In genomic region chr11:89002621-89003020, GRCm38 (mm10) we compare ENCODE assay signal across 14 mouse cellular contexts. TPM values are rescaled to one million over a fixed set of nuclear protein-coding genes. Genes with fewer than 3 reads are reported as not detected.
DNase-seq lines count a peak whose midpoint lies in the region; ATAC-seq and TF ChIP-seq lines count a peak whose summit lies in the region.
"Had no signal": no experiment of that assay in that cellular context is flagged by ENCODE, and none has a peak within 500 bp of the region (broad histone marks: within the 10 kb centered on the region; RNA-seq: fewer than 3 reads in every experiment).

No protein-coding gene starts in this region.

- peak overlapping the region; percentile 52; the same call in 1 of the 2 replicates for H3K9ac ChIP-seq in heart, embryonic 13.5 days
- H3K9ac ChIP-seq in lung, embryonic 15.5 days: no peak overlapping the region
- H3K9ac ChIP-seq in liver, postnatal 0 days (replicated peaks): peak overlapping the region; percentile 58
- H3K9ac ChIP-seq: midbrain, embryonic 15.5 days had no signal

- DNase-seq in heart, adult 8-10 months (ENCODE audit: low spot score): no peak
- no peak for DNase-seq in lung, postnatal 4 days
- no peak for DNase-seq in liver, postnatal 0 days
- DNase-seq in left cerebral cortex, postnatal 10 days (ENCODE audit: extremely low spot score in 1 of 2, low spot score in 2 of 2): no peak
- no peak for DNase-seq in cerebellum, adult 18-20 months
- DNase-seq: cerebellum, postnatal 25 days had no signal

- H3K27me3 ChIP-seq in heart, embryonic 13.5 days (replicated peaks): no peaks in the 10 kb centered on the region
- H3K27me3 ChIP-seq in lung, embryonic 15.5 days: no peaks in the 10 kb centered on the region
- H3K27me3 ChIP-seq in liver, postnatal 0 days (ENCODE audit: insufficient read depth, low read length): no peaks in the 10 kb centered on the region
- H3K27me3 ChIP-seq: Patski had no signal

- intact Hi-C loops in left cerebral cortex, postnatal 10 days (cut with DNase I): no loop called here

- H3K36me3 ChIP-seq in heart, embryonic 13.5 days: peaks cover 26% of the 10 kb centered on the region
- H3K36me3 ChIP-seq in lung, embryonic 15.5 days: peaks cover 8% of the 10 kb centered on the region; the same call in 1 of the 2 replicates
- H3K36me3 ChIP-seq in liver, postnatal 0 days (replicated peaks; ENCODE audit: insufficient read depth, low read length): peaks cover 45% of the 10 kb centered on the region
- H3K36me3 ChIP-seq: midbrain, embryonic 15.5 days had no signal

- TF ChIP-seq EP300 in liver, postnatal 0 days (IDR thresholded peaks at IDR 0.05; ENCODE audit: low read depth): no peak

- WGBS in heart, embryonic 13.5 days: 77% methylated on average over 5 of the region's 5 CpGs
- 32% methylated on average over 5 of the region's 5 CpGs for WGBS in lung, embryonic 15.5 days
- 56% methylated on average over 5 of the region's 5 CpGs for WGBS in liver, postnatal 0 days (ENCODE audit: insufficient replicate concordance)

- no peaks in the 10 kb centered on the region for H3K9me3 ChIP-seq in heart, embryonic 13.5 days
- no peaks in the 10 kb centered on the region for H3K9me3 ChIP-seq in lung, embryonic 15.5 days
- H3K9me3 ChIP-seq in liver, postnatal 0 days (ENCODE audit: low read length): no peaks in the 10 kb centered on the region
- H3K9me3 ChIP-seq: midbrain, embryonic 15.5 days had no signal

- H3K4me1 ChIP-seq in heart, embryonic 13.5 days: peaks cover 48% of the 10 kb centered on the region
- peaks cover 27% of the 10 kb centered on the region for H3K4me1 ChIP-seq in lung, embryonic 15.5 days
- H3K4me1 ChIP-seq in brown adipose tissue, adult 24 weeks (ENCODE audit: control insufficient read depth, insufficient read depth, insufficient read length, low read length): peaks cover 22% of the 10 kb centered on the region
- peaks cover 44% of the 10 kb centered on the region for H3K4me1 ChIP-seq in liver, postnatal 0 days (ENCODE audit: insufficient read depth)

- TF ChIP-seq CTCF in liver, postnatal 0 days (IDR thresholded peaks at IDR 0.05; ENCODE audit: low read depth): no peak

- ATAC-seq in heart, embryonic 13.5 days (ENCODE audit: extremely low read depth, insufficient number of reproducible peaks, low FRiP score, low TSS enrichment): no peak
- ATAC-seq in lung, embryonic 15.5 days (ENCODE audit: borderline replicate concordance, extremely low read depth, low FRiP score, low TSS enrichment): no peak
- no peak for ATAC-seq in liver, postnatal 0 days
- ATAC-seq: midbrain, embryonic 15.5 days; Patski had no signal

- no peak overlapping the region for H3K27ac ChIP-seq in heart, embryonic 13.5 days (replicated peaks)
- peak overlapping the region; percentile 41 for H3K27ac ChIP-seq in lung, embryonic 15.5 days
- H3K27ac ChIP-seq in brown adipose tissue, adult 24 weeks (replicated peaks; ENCODE audit: low read depth, low read length): peak overlapping the region; percentile 83
- peak overlapping the region; percentile 87 for H3K27ac ChIP-seq in liver, postnatal 0 days (ENCODE audit: low read depth)
- H3K27ac ChIP-seq: midbrain, embryonic 15.5 days had no signal

- H3K4me2 ChIP-seq in heart, embryonic 13.5 days: peak overlapping the region; percentile 55
- peak overlapping the region; percentile 39 for H3K4me2 ChIP-seq in lung, embryonic 15.5 days
- H3K4me2 ChIP-seq in liver, postnatal 0 days (ENCODE audit: low read depth, low read length): peak overlapping the region; percentile 79
- H3K4me2 ChIP-seq: midbrain, embryonic 15.5 days had no signal

- peak overlapping the region; percentile 14 for H3K4me3 ChIP-seq in heart, embryonic 13.5 days
- peak overlapping the region; percentile 1; the same call in 1 of the 2 replicates for H3K4me3 ChIP-seq in lung, embryonic 15.5 days
- peak overlapping the region; percentile 58 for H3K4me3 ChIP-seq in brown adipose tissue, adult 24 weeks (ENCODE audit: insufficient read depth, low read depth, low read length)
- peak overlapping the region; percentile 98 for H3K4me3 ChIP-seq in liver, postnatal 0 days (ENCODE audit: low read depth, low read length)
- H3K4me3 ChIP-seq: midbrain, embryonic 15.5 days had no signal

RNA-seq across cellular contexts. Expression of gene Trim25, which starts 3.4 kb away (rescaled TPM):
- 14.1 and 14.8 TPM in 2 replicates for polyA plus RNA-seq in heart, embryonic 13.5 days (2015; fragmentation: Nextera tagmentation; extraction: Ambion mirVana)
- 10 to 100 TPM; 16.8 to 21.3 (median 17.1) TPM for total RNA-seq in heart, adult 8-10 months (2022)
- polyA plus RNA-seq in lung, embryonic 15.5 days (2015; fragmentation: Nextera tagmentation; extraction: Ambion mirVana): 23.1 and 25.9 TPM in 2 replicates
- polyA plus RNA-seq in brown adipose tissue, adult 24 weeks (2012; ENCODE audit: insufficient read depth, insufficient read length, missing spikeins): 7.9 and 8.6 TPM in 2 replicates
- polyA plus RNA-seq in liver, postnatal 0 days (2015; fragmentation: Nextera tagmentation; extraction: Ambion mirVana): 20.4 and 20.6 TPM in 2 replicates
- 1 to 10 TPM; 6.0 to 6.3 TPM for total RNA-seq in left cerebral cortex, postnatal 10 days (2021)

RNA-seq across cellular contexts. Expression of gene Coil, which starts 32.6 kb away (rescaled TPM):
- 9.9 and 10.1 TPM in 2 replicates for polyA plus RNA-seq in heart, embryonic 13.5 days (2015; fragmentation: Nextera tagmentation; extraction: Ambion mirVana)
- 1 to 10 TPM; 4.2 to 5.4 (median 4.8) TPM for total RNA-seq in heart, adult 8-10 months (2022)
- 16.0 and 16.9 TPM in 2 replicates for polyA plus RNA-seq in lung, embryonic 15.5 days (2015; fragmentation: Nextera tagmentation; extraction: Ambion mirVana)
- 2.4 and 3.0 TPM in 2 replicates for polyA plus RNA-seq in brown adipose tissue, adult 24 weeks (2012; ENCODE audit: insufficient read depth, insufficient read length, missing spikeins)
- 2.6 and 2.7 TPM in 2 replicates for polyA plus RNA-seq in liver, postnatal 0 days (2015; fragmentation: Nextera tagmentation; extraction: Ambion mirVana)
- total RNA-seq in left cerebral cortex, postnatal 10 days (2021): 10 to 100 TPM; 21.0 to 21.3 TPM

RNA-seq across cellular contexts. Expression of gene Elobl, which starts 35.9 kb away (rescaled TPM):
- polyA plus RNA-seq in heart, embryonic 13.5 days (2015; fragmentation: Nextera tagmentation; extraction: Ambion mirVana): not detected in 2 replicates
- total RNA-seq in heart, adult 8-10 months (2022): not detected
- polyA plus RNA-seq in lung, embryonic 15.5 days (2015; fragmentation: Nextera tagmentation; extraction: Ambion mirVana): not detected in 2 replicates
- not detected in 2 replicates for polyA plus RNA-seq in brown adipose tissue, adult 24 weeks (2012; ENCODE audit: insufficient read depth, insufficient read length, missing spikeins)
- not detected in 2 replicates for polyA plus RNA-seq in liver, postnatal 0 days (2015; fragmentation: Nextera tagmentation; extraction: Ambion mirVana)
- total RNA-seq in left cerebral cortex, postnatal 10 days (2021): not detected
- total RNA-seq: left cerebral cortex, adult 8-10 months had no signal
- polyA plus RNA-seq: forebrain, embryonic 11.5 days; hindbrain, embryonic 11.5 days; midbrain, embryonic 15.5 days had no signal

RNA-seq across cellular contexts. Expression of gene Scpep1, which starts 47.4 kb away (rescaled TPM):
- 44.6 and 49.1 TPM in 2 replicates for polyA plus RNA-seq in heart, embryonic 13.5 days (2015; fragmentation: Nextera tagmentation; extraction: Ambion mirVana)
- 10 to 100 TPM; 11.8 to 13.1 (median 12.8) TPM for total RNA-seq in heart, adult 8-10 months (2022)
- 88.7 and 90.7 TPM in 2 replicates for polyA plus RNA-seq in lung, embryonic 15.5 days (2015; fragmentation: Nextera tagmentation; extraction: Ambion mirVana)
- 56.9 and 57.0 TPM in 2 replicates for polyA plus RNA-seq in brown adipose tissue, adult 24 weeks (2012; ENCODE audit: insufficient read depth, insufficient read length, missing spikeins)
- polyA plus RNA-seq in liver, postnatal 0 days (2015; fragmentation: Nextera tagmentation; extraction: Ambion mirVana): 35.3 and 38.9 TPM in 2 replicates
- 10 to 100 TPM; 18.2 to 20.7 TPM for total RNA-seq in left cerebral cortex, postnatal 10 days (2021)

Comparison
In these comparisons a context has a peak if more than half of its experiments do, and no peak if none do; other contexts are left out.
1. H3K4me3 ChIP-seq: peak in every context shown above with its lines; median percentile 98 in liver, postnatal 0 days; 58 in brown adipose tissue, adult 24 weeks; 14 in heart, embryonic 13.5 days; 1 in lung, embryonic 15.5 days.